ENCODE assay signal across 17 mouse cellular contexts in the genomic region with DNA sequence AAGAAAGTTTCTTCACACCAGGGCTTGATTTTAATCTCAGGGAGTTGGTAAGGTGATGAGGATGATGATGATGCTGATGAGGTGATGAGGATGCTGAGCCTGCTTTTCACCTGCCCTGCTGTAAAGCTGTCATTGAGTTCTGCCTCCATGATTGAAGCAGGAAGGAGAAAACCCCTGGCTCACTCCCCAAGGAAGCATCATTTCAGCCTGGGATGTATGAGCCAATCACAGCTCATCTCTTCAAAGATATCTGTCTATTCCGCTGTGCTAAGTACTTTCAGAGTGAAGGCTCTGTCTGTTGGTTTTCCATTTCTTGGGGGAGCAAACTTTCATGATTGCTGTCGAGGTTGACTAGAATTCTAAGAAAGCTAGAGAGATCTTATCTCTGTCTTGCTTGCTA.
A peak's percentile ranks its signal among the peaks of the same experiment; 100 is the strongest.
DNase-seq lines count a peak whose midpoint lies in the region; ATAC-seq lines count a peak whose summit lies in the region.
"Had no signal": no experiment of that assay in that cellular context is flagged by ENCODE, and none has a peak within 500 bp of the region (broad histone marks: within the 10 kb centered on the region; RNA-seq: fewer than 3 reads in every experiment).

No protein-coding gene starts in this region.

- no peaks in the 10 kb centered on the region for H3K27me3 ChIP-seq in forebrain, embryonic 14.5 days (replicated peaks; ENCODE audit: control insufficient read depth, insufficient read depth, low read length)
- no peaks in the 10 kb centered on the region for H3K27me3 ChIP-seq in forebrain, embryonic 10.5 days (ENCODE audit: poor library complexity, severe bottlenecking)
- H3K27me3 ChIP-seq in midbrain, embryonic 13.5 days: no peaks in the 10 kb centered on the region
- no peaks in the 10 kb centered on the region for H3K27me3 ChIP-seq in midbrain, embryonic 10.5 days (ENCODE audit: low read depth, poor library complexity, severe bottlenecking)
- H3K27me3 ChIP-seq in hindbrain, embryonic 15.5 days: no peaks in the 10 kb centered on the region
- H3K27me3 ChIP-seq: liver, embryonic 12.5 days had no signal

- H3K4me3 ChIP-seq in forebrain, embryonic 14.5 days (ENCODE audit: low read depth, low read length): peak overlapping the region; percentile 20
- H3K4me3 ChIP-seq in forebrain, embryonic 10.5 days: no peak overlapping the region
- H3K4me3 ChIP-seq in midbrain, embryonic 13.5 days (replicated peaks): peak overlapping the region; percentile 39
- no peak overlapping the region for H3K4me3 ChIP-seq in midbrain, embryonic 10.5 days
- H3K4me3 ChIP-seq in hindbrain, embryonic 15.5 days: peak overlapping the region; percentile 39
- H3K4me3 ChIP-seq: erythroblast, embryonic 14.5 days; heart, embryonic 10.5 days; liver, embryonic 12.5 days; megakaryocyte, embryonic 14.5 days had no signal

- no peaks in the 10 kb centered on the region for H3K4me1 ChIP-seq in forebrain, embryonic 14.5 days (ENCODE audit: control insufficient read depth, insufficient read depth, low read length)
- peaks cover 11% of the 10 kb centered on the region for H3K4me1 ChIP-seq in forebrain, embryonic 10.5 days
- peaks cover 47% of the 10 kb centered on the region for H3K4me1 ChIP-seq in midbrain, embryonic 13.5 days (replicated peaks)
- peaks cover 11% of the 10 kb centered on the region for H3K4me1 ChIP-seq in midbrain, embryonic 10.5 days
- peaks cover 15% of the 10 kb centered on the region for H3K4me1 ChIP-seq in hindbrain, embryonic 15.5 days (replicated peaks)

- peak; percentile 47 for DNase-seq in forebrain, embryonic 14.5 days (ENCODE audit: low spot score)
- DNase-seq in forebrain, embryonic 10.5 days (ENCODE audit: extremely low spot score, low spot score): no peak
- no peak for DNase-seq in midbrain, embryonic 10.5 days (ENCODE audit: low spot score)
- peak; percentile 28 for DNase-seq in right cerebral cortex, postnatal 25 days
- DNase-seq in liver: no peak
- DNase-seq in cerebellum, adult 9-10 months: no peak
- DNase-seq: cerebellum, adult 2 months; gastrocnemius, postnatal 10 days; kidney, postnatal 36 days; thymus, postnatal 4 days had no signal

- H3K36me3 ChIP-seq in forebrain, embryonic 14.5 days (ENCODE audit: control insufficient read depth, insufficient read depth, low read length): no peaks in the 10 kb centered on the region
- no peaks in the 10 kb centered on the region for H3K36me3 ChIP-seq in forebrain, embryonic 10.5 days (replicated peaks)
- no peaks in the 10 kb centered on the region for H3K36me3 ChIP-seq in midbrain, embryonic 13.5 days
- H3K36me3 ChIP-seq in midbrain, embryonic 10.5 days: no peaks in the 10 kb centered on the region
- H3K36me3 ChIP-seq in hindbrain, embryonic 15.5 days: no peaks in the 10 kb centered on the region

- 82% methylated on average over 2 of the region's 2 CpGs for WGBS in forebrain, embryonic 14.5 days
- WGBS in forebrain, embryonic 10.5 days: 84% methylated on average over 2 of the region's 2 CpGs
- WGBS in midbrain, embryonic 13.5 days: 69% methylated on average over 2 of the region's 2 CpGs
- WGBS in midbrain, embryonic 10.5 days: 82% methylated on average over 2 of the region's 2 CpGs
- 60% methylated on average over 2 of the region's 2 CpGs for WGBS in hindbrain, embryonic 15.5 days

- no peak overlapping the region for H3K27ac ChIP-seq in forebrain, embryonic 14.5 days (ENCODE audit: low read depth, low read length)
- no peak overlapping the region for H3K27ac ChIP-seq in forebrain, embryonic 10.5 days
- H3K27ac ChIP-seq in midbrain, embryonic 13.5 days: peak overlapping the region; percentile 70
- no peak overlapping the region for H3K27ac ChIP-seq in midbrain, embryonic 10.5 days (replicated peaks)
- peak overlapping the region; percentile 78; the same call in 1 of the 2 replicates for H3K27ac ChIP-seq in hindbrain, embryonic 15.5 days (replicated peaks)
- H3K27ac ChIP-seq: heart, embryonic 10.5 days; liver, embryonic 12.5 days had no signal

- no peak for ATAC-seq in forebrain, embryonic 14.5 days
- ATAC-seq in midbrain, embryonic 13.5 days: no peak
- ATAC-seq in hindbrain, embryonic 15.5 days (ENCODE audit: low FRiP score, low read depth): no peak
- ATAC-seq: intestine, postnatal 0 days; liver, embryonic 12.5 days had no signal

- H3K9ac ChIP-seq in forebrain, embryonic 14.5 days (ENCODE audit: low read length): no peak overlapping the region
- H3K9ac ChIP-seq in midbrain, embryonic 13.5 days (replicated peaks): no peak overlapping the region; the same call in none of the 2 replicates
- H3K9ac ChIP-seq in hindbrain, embryonic 15.5 days: peak overlapping the region; percentile 53; the same call in 1 of the 2 replicates
- H3K9ac ChIP-seq: liver, embryonic 12.5 days had no signal

- no peaks in the 10 kb centered on the region for H3K9me3 ChIP-seq in forebrain, embryonic 14.5 days (replicated peaks; ENCODE audit: control insufficient read depth, low read length)
- no peaks in the 10 kb centered on the region for H3K9me3 ChIP-seq in forebrain, embryonic 10.5 days
- no peaks in the 10 kb centered on the region for H3K9me3 ChIP-seq in midbrain, embryonic 13.5 days
- no peaks in the 10 kb centered on the region for H3K9me3 ChIP-seq in midbrain, embryonic 10.5 days (replicated peaks)
- H3K9me3 ChIP-seq in hindbrain, embryonic 15.5 days: no peaks in the 10 kb centered on the region
- H3K9me3 ChIP-seq: heart, embryonic 10.5 days; liver, embryonic 12.5 days had no signal

- H3K4me2 ChIP-seq in forebrain, embryonic 14.5 days (ENCODE audit: low read length): peak overlapping the region; percentile 43
- peak overlapping the region; percentile 52 for H3K4me2 ChIP-seq in midbrain, embryonic 13.5 days (replicated peaks)
- H3K4me2 ChIP-seq in hindbrain, embryonic 15.5 days: peak overlapping the region; percentile 61
- H3K4me2 ChIP-seq: liver, embryonic 12.5 days had no signal

Comparison
In these comparisons a context has a peak if more than half of its experiments do, and no peak if none do; other contexts are left out.
1. DNase-seq: peak in forebrain, embryonic 14.5 days (single experiment) and right cerebral cortex, postnatal 25 days (single experiment); none in forebrain, embryonic 10.5 days (single experiment), midbrain, embryonic 10.5 days (single experiment), liver (single experiment) and cerebellum, adult 9-10 months (single experiment).
2. H3K27ac ChIP-seq: peak in midbrain, embryonic 13.5 days (single experiment) and hindbrain, embryonic 15.5 days (single experiment); none in forebrain, embryonic 14.5 days (single experiment), forebrain, embryonic 10.5 days (single experiment) and midbrain, embryonic 10.5 days (single experiment).
3. H3K4me3 ChIP-seq: peak in forebrain, embryonic 14.5 days (single experiment), midbrain, embryonic 13.5 days (single experiment) and hindbrain, embryonic 15.5 days (single experiment); none in forebrain, embryonic 10.5 days (single experiment) and midbrain, embryonic 10.5 days (single experiment).
4. Peak in every context shown above with its lines, with median percentiles within 50 percentile points of each other: H3K4me2 ChIP-seq.